Mouse (Mus musculus): ENCODE measurements at regions not wholly inside any gene's neighbourhood (a gene's known extent, or its start where the extent isn't known, plus 50 kb on each side); places are given as distances from the start of the nearest gene placed in this dataset.
A peak's percentile ranks its signal among the peaks of the same experiment; 100 is the strongest.

GRCm38 (mm10) chr6:148541981-148542380, 97.8 kb upstream of the Tmtc1 start:
- DNase-seq (ENCODE audit: low read depth, low spot score) = no peak

DNA sequence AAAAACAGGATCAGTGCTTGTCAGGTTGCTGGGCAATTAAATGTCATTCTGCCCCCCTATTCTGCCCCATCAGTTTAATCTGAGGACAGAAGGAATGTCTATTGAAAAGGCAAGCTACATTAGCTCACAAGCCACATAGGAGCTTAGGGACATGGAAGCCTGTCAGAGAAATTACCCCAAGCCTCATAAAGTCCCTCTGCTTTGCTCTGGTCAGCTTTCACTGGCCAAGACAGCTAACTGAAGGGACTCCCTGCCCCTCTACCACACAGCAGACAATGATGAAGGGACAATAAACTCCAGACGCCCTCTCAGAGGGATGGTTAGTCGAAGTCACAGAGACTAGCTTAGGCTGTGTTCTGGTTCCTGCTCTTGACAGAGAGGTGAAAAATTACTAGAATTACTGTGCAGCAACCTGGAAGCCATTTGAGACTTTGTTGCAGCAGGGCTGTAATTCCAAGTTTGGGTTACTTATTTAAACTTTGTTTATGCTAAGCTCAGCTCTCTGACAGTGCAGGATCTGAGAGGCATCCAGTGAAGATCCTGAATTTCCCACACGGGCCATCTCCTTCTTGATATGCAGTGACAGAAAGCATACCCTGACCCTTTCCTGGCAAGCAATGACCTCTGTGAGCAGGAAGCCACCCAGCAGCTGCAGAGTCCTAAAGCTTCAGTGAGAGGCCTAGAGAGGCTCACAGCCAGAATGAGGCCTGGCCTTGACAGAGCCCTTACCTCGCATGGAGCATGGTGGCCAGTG, 95.2 kb upstream of the Tmtc1 start:
- no peak for DNase-seq (ENCODE audit: low read depth, low spot score)

- no peak for DNase-seq (ENCODE audit: low read depth, low spot score)
Observed at GRCm38 (mm10) chr6:148534364-148534763, 90.2 kb upstream of the Tmtc1 start.

DNA sequence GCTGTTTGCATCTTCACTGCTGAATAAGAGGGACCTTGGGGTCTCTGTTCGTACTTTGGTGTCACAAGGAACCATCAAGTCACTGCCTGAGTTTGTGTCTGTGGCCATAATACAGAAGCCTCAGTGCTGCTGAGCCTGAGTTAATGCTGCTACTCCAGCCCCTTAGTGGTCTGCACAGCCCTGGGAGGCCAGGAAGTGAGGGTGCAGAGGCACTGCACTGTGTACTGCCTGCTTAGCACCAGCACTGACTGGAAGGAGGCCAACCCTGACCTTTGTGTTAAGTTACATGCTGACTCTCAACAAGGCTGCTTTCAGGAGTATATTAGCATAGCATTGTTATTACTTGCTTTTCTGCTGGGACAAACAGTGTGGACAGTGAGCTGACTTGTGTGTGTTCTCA, 86.9 kb upstream of the Tmtc1 start:
- DNase-seq (ENCODE audit: low read depth, low spot score) = no peak

DNA sequence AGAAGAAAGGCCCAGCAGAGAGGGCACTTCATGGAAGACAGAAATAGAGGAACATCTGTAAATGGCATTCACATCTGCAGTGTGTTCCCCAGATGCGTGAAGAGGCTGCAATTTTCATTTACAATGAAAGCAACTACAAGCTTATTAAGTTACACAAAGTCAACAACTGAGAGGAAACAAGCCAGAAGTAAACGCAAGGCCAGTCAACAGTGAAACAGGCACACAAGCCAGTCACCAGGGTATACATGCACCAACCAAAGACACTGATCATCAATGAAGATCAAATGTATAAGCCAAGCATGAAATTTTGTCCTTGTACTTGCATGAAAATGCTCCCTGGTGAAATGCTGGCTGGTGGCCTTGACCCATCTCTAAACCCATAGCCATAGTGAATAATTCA, 84.4 kb upstream of the Tmtc1 start:
- no peak for DNase-seq (ENCODE audit: low read depth, low spot score)

DNA sequence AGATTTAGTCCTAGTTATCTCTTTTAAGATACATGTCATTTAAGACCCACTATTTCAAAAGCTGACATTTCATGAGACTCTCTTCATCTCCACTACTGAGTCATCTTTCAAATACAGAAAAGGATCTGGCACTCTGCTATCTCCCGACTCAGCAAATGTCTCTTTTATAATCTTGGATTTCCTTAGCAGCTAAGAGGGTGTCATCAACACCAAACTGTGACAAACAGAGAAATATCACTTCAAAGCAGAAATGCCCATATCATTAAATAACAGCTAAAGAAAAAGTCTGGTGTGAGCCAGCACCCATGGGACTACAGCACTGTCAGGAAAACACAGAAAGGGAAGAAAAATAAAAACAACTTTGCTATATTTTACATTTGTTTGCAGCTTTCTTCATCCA, 78.7 kb upstream of the Tmtc1 start:
- DNase-seq (ENCODE audit: low read depth, low spot score) = no peak

DNA sequence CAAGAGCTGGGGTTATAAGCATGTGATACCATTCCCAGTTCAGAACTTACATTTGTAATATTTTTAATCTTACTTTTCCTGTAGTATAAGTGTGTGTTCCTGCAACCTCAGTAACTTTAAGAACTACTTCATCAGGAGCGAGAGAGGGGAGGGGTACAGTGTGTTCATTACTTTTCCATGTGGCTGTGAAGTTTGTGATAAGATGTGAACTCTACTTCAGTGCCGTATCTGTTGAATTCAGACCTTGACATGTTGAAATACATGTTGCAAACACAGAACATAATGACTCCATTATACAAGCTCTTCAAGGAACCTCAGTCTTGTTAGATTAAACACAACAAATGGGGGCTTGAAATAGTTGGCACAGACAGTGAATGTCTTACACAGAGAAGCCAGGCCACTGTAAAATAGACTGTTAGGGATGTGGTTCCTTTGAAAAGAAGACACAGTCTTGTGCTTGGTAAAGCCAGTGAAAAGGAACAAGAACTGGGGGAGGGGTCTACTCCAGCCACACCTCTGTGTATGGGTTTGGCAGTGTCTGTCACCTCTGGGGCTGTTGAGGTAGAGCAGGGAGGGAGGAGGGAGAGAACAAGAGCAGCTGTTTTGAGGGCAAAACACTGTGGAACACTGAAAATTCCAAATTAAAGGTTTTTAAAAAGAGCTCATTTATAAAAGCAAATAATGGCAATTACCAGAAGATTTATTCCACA, 73.5 kb upstream of the Tmtc1 start:
- DNase-seq (ENCODE audit: low read depth, low spot score) = peak; percentile 48

- no peak for DNase-seq (ENCODE audit: low read depth, low spot score)
Observed at GRCm38 (mm10) chr6:148516654-148517053, 72.5 kb upstream of the Tmtc1 start.

DNA sequence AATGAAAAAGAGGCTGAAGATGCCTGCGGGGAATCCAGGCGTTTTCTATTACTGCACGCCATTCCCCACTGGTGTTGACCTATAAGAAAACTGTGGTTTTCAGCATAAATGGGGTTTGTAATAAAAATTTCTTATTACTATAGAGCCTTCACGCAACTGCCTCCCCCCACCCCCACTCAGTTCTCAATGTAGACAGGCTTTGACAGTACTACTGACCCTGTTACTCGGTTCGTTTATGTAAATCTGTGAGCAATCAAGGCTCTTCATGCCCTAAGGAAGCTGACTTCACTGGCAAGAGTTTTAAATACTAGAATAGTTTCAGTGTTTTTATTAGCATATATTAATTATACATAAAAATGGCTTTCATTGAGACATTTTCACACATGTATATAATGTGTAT, 70.9 kb upstream of the Tmtc1 start:
- DNase-seq (ENCODE audit: low read depth, low spot score) = no peak

DNA sequence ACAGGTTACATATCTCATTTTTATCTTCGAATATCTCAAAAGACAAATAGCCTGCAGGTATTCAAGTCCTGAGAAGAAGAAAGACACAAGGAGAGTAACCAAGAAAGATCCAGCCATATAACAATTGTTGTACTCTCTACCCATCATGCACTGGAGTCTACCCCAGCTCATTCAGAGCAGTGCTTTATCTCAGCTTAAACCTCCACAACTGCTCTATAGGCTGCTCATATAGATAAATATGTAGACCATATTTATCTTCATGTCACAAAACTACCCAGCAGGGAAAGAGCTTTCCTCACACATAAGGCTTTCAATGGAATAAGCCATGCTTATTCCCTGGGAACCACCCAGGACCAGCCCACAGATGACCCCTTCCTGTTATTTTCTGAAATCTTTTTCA, 70.5 kb upstream of the Tmtc1 start:
- DNase-seq (ENCODE audit: low read depth, low spot score) = no peak

DNA sequence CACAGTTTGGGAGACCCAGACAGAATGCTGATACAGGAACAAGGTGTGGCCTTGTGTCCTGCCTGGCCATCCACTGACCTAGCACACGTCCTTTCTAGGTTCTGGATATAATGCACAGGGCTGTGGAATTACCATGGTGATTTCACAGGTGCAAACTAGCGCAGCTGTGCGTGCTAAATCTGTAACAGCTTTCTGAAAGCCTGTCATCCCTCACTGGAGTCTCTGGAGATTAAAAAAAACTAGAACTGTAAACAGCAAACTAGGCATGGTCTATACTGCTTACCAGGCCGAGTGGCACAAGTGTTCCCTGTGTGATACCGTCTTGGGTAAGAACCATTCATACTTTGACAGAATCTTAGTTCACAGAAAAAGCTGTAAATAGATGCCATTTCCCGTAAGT, 69.9 kb upstream of the Tmtc1 start:
- DNase-seq (ENCODE audit: low read depth, low spot score) = no peak

- DNase-seq (ENCODE audit: low read depth, low spot score) = no peak
Observed at GRCm38 (mm10) chr6:148513134-148513533, 68.9 kb upstream of the Tmtc1 start.

GRCm38 (mm10) chr6:148505325-148505724, 61.1 kb upstream of the Tmtc1 start:
- no peak for DNase-seq (ENCODE audit: low read depth, low spot score)

GRCm38 (mm10) chr6:148500251-148501179, 56.3 kb upstream of the Tmtc1 start:
- no peak for DNase-seq (ENCODE audit: low read depth, low spot score)

Data from c-Kit-negative CD71-positive TER-119-positive erythroid progenitor cells, embryonic 14.5 days (primary cell).